Mouse (Mus musculus) liver, postnatal 0 days (tissue): Measurements from ENCODE around the gene Smyd3.

ENCODE experiments used
- CTCF ChIP-seq: sonication (generic); IDR thresholded peaks from 2 replicates; pipeline ENCODE4 v1.5.1; 2016; ENCODE audit warnings: antibody characterized with exemption, low read depth
- EP300 ChIP-seq: IDR thresholded peaks from 2 replicates; pipeline ENCODE4 v1.6.1; 2016; ENCODE audit warnings: antibody characterized with exemption, low read depth, mild to moderate bottlenecking

DNA sequence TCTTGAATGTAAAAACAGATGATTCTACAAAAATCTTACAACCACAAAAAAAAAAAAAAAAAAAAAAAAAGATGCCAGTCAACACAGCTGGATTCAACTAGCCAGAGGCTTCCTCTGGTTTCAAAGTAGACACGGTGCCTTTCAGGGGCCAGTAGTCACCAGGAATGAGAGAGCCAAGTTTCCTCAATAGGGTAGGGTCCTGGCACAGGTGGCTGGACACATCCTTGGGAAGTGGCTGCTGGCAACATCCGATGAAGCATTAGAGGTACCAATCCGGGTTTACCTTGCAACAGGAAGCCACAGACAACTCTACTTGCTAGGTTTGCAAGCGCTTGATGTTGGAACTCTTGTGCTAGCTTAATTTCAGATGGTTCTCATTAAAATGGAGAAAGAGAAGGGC lies 459.2 kb downstream of the Smyd3 start:
- TF ChIP-seq CTCF (no peak), EP300 (no peak)
